Mouse (Mus musculus) stomach, embryonic 14.5 days (tissue): ENCODE results near the gene Creld1. TPM values are rescaled to one million over a fixed set of nuclear protein-coding genes. Genes with fewer than 3 reads are reported as not detected.
A peak's percentile ranks its signal among the peaks of the same experiment; 100 is the strongest.

Experiments
- ATAC-seq: fragments of 200-750 bp; cut with Nextera tagmentation; 2 replicates; pipeline ENCODE4 v1.8.0; 2017; ENCODE audit warnings: low read depth, moderate TSS enrichment; ENCODE audit not compliant: insufficient number of reproducible peaks, insufficient read depth, low FRiP score
- H3K27ac ChIP-seq: fragments of 300-500 bp; sonication (generic); 2 replicates; pipeline ENCODE4 v1.5.1; 2014; ENCODE audit warnings: mild to moderate bottlenecking, low read length, moderate library complexity, mixed read lengths
- H3K27me3 ChIP-seq: fragments of 300-500 bp; sonication (generic); 2 replicates; pipeline ENCODE4 v1.6.1; 2014; ENCODE audit warnings: low read length, control low read depth, mixed read lengths; ENCODE audit not compliant: control insufficient read depth, insufficient read depth
- H3K36me3 ChIP-seq: fragments of 300-500 bp; sonication (generic); 2 replicates; pipeline ENCODE4 v1.6.1; 2014; ENCODE audit warnings: mild to moderate bottlenecking, control low read depth, low read length, moderate library complexity, mixed read lengths; ENCODE audit not compliant: control insufficient read depth, insufficient read depth
- H3K4me1 ChIP-seq: fragments of 300-500 bp; sonication (generic); 2 replicates; pipeline ENCODE4 v1.6.1; 2014; ENCODE audit warnings: low read length, control low read depth, mixed read lengths; ENCODE audit not compliant: control insufficient read depth, insufficient read depth
- H3K4me2 ChIP-seq: fragments of 300-500 bp; sonication (generic); replicated peaks from 2 replicates; pipeline ENCODE4 v1.6.1; 2014; ENCODE audit warnings: low read depth, low read length, control low read depth
- H3K4me3 ChIP-seq: fragments of 300-500 bp; sonication (generic); 2 replicates; pipeline ENCODE4 v1.5.1; 2014; ENCODE audit warnings: low read depth, low read length, control low read depth
- H3K9ac ChIP-seq: fragments of 300-500 bp; sonication (generic); replicated peaks from 2 replicates; pipeline ENCODE4 v1.6.1; 2014; ENCODE audit warnings: low read depth, mild to moderate bottlenecking, control low read depth, low read length, moderate library complexity, mixed read lengths
- H3K9me3 ChIP-seq: fragments of 300-500 bp; sonication (generic); 2 replicates; pipeline ENCODE4 v1.6.1; 2016; ENCODE audit warnings: low read depth, low read length, control low read depth; ENCODE audit not compliant: control insufficient read depth
- WGBS: fragments of 180-500 bp; shearing (Covaris S2); extraction: QIAGEN DNeasy Blood & Tissue Kit; methylation state at CpG from one replicate; pipeline ENCODE4 v1.1.7; 2014; 5-methylcytosine and 5-hydroxymethylcytosine counted together
- microRNA-seq: library from miRNA; unstranded; fragments of <30 nt; microRNA quantifications from one replicate; pipeline ENCODE4, GENCODE M21; 2016
- polyA plus RNA-seq: library from polyadenylated mRNA; unstranded; fragments of >200 nt; fragmentation: Nextera tagmentation; extraction: Ambion mirVana; gene quantifications from 2 replicates; pipeline ENCODE4 v1.2.1, GENCODE M21; 2014

Gene Creld1
- polyA plus RNA-seq, 1 experiment from 2014 or later: 16.0 TPM

DNA sequence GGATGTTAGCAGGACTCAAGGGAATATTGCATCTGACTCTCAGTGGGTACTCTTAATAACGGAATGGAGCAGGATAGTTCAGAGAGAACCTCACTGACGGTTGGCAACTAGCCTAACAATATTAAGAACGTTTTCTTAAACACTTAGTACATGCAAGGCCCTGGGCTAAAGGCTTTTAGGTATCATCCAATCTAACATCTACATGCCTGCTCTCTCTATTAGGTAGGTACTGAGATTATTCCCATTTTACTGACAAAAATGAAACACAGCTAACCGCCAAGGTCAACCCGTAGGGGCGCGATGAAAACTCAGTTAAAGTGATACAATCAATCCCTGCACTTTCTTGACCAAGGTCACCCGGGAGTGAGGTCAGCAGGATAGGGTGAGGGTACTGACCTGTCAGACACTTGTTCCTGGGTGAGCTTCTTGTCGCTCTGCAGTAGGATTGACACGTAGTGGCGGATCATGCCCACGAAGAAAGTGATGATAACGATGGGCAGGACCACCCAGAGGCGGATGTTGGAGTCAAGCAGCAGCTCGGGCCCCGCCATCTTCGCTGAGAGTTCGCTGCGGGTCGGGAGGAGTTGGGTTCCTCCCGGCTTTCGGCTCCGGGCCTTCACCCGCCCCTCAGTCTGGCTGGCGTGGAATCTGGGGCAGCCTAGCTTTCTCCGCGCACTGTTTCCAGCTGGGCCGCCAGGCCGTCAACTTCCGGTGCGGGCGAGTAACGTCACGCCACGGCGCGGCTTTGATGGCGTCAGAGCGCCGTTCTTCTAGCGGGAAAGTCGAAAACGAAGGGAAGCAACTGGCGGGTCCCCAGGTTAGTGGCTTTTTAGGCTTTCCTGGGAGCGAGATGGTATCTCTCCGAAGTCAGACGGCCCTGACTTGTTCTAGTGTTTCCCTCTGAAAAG lies 48.1 kb downstream of the Creld1 start, which contains the start of the genes Emc3 and Fancd2:
Gene Emc3 (minus strand): TSS at position 721 of the 908 bp plus-strand sequence.
Gene Fancd2 (plus strand): TSS at position 751 of the 908 bp plus-strand sequence.
- peak; percentile 88 for ATAC-seq
- peak within 1 kb of the TSS; percentile 77 for H3K4me3 ChIP-seq
- no peaks in the 10 kb centered on the region for H3K9me3 ChIP-seq
- H3K27ac ChIP-seq: no peak within 1 kb of the TSS
- peak within 1 kb of the TSS; percentile 70 for H3K9ac ChIP-seq
- H3K36me3 ChIP-seq: peaks cover 4% of the 10 kb centered on the region; the same call in 1 of the 2 replicates
- 1% methylated on average over 47 of the region's 47 CpGs for WGBS
- H3K4me1 ChIP-seq: peaks cover 7% of the 10 kb centered on the region; the same call in 1 of the 2 replicates
- peak within 1 kb of the TSS; percentile 60 for H3K4me2 ChIP-seq
- no peaks in the 10 kb centered on the region for H3K27me3 ChIP-seq

DNA sequence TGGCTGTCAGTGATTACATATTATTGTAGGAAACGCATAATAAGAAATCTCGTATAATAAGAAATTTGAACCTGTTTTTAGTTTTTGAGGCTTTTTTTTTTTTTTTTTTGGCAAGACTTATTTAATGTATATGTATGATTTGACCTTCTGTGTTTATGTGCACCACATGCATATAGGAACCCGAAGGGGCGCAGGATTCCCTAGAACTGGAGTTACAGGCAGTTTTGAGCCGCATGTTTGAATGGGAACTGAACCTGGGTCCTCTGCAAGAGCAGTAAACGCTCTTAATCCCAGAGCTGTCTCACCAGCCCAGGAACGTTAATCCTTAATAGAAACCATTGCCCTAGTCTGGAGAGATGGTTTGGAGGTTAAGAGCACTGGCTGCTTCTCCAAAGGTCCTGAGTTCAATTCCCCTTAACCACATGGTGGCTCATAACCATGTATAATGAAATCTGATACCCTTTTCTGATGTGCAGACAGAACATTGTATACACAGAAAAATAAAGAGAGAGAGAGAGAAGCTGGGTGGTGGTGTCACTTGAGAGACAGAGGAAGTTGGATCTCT lies 48.8 kb downstream of the Creld1 start:
- Histone ChIP-seq H3K4me3 (peak overlapping the region; percentile 77), H3K9me3 (no peaks in the 10 kb centered on the region), H3K27ac (no peak overlapping the region), H3K4me2 (peak overlapping the region; percentile 60), H3K36me3 (peaks cover 10% of the 10 kb centered on the region), H3K9ac (peak overlapping the region; percentile 70), H3K4me1 (peaks cover 7% of the 10 kb centered on the region; the same call in 1 of the 2 replicates), H3K27me3 (no peaks in the 10 kb centered on the region)
- 9% methylated on average over 7 of the region's 7 CpGs for WGBS
- ATAC-seq: no peak

DNA sequence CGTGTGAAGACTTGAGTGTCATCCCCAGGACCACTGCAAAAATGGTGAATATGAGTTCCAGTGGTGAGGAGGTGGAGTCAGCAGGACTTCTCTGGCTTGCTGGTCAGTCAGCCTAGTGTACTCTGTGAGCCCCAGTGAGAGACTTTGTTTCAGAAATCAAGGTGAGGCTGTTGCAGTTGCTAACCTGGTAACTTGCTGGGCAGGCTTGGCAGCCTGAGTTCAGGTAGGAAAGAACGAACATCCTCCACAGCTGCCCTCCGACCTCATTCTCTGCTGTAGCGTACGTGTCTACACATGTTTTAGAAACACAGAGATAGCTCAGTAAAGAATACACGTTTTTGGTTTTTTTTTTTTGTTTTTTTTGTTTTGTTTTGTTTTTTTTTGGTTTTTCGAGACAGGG lies 51.8 kb downstream of the Creld1 start:
- peaks cover 7% of the 10 kb centered on the region; the same call in 1 of the 2 replicates for H3K4me1 ChIP-seq
- H3K36me3 ChIP-seq: peaks cover 6% of the 10 kb centered on the region
- WGBS: 78% methylated on average over 7 of the region's 7 CpGs
- no peak overlapping the region for H3K27ac ChIP-seq
- H3K4me3 ChIP-seq: no peak overlapping the region
- ATAC-seq: no peak
- no peaks in the 10 kb centered on the region for H3K27me3 ChIP-seq
- no peaks in the 10 kb centered on the region for H3K9me3 ChIP-seq
- no peak overlapping the region for H3K4me2 ChIP-seq
- no peak overlapping the region for H3K9ac ChIP-seq

DNA sequence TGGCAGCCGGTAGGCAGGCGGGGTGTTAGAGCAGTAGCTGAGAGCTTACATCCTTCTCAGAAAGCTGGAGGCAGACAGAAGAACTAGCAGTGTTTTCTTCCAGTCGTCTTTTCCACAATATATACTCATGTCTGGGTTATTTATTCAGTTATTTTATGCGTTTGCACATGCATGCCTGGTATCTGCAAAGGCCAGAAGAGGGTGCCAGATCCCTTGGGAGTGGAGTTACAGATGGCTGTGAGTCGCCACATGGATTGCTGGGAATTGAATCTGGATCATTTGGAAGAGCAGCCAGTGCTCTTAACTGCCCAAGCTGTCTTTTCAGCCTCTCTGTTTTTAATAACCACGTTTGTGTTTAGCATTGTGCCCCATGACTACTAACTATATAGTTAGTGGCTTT lies 58.5 kb downstream of the Creld1 start:
- Histone ChIP-seq H3K9me3 (no peaks in the 10 kb centered on the region), H3K4me2 (no peak overlapping the region), H3K4me3 (no peak overlapping the region), H3K27ac (no peak overlapping the region), H3K27me3 (no peaks in the 10 kb centered on the region), H3K4me1 (no peaks in the 10 kb centered on the region), H3K36me3 (peaks cover 3% of the 10 kb centered on the region), H3K9ac (no peak overlapping the region)
- 86% methylated on average over 6 of the region's 6 CpGs for WGBS
- no peak for ATAC-seq

Small RNA genes within 50 kb of the gene (microRNA-seq; reads per million reads assigned to microRNA genes)
- not detected for gene Gm23365

Other genes starting within 250 kb of the Creld1 start
- gene Mtmr14, start 245.5 kb upstream of the Creld1 start, polyA plus RNA-seq: 31.6 and 33.2 TPM in 2 replicates
- 0.20 TPM in 1 of 2 replicates, not detected in the other for gene Cpne9, start 201.0 kb upstream of the Creld1 start, polyA plus RNA-seq
- gene Brpf1, start 176.2 kb upstream of the Creld1 start, polyA plus RNA-seq: 20.1 and 21.1 TPM in 2 replicates
- 14.7 and 18.0 TPM in 2 replicates for gene Ogg1, start 156.3 kb upstream of the Creld1 start, polyA plus RNA-seq
- 102 and 107 TPM in 2 replicates for gene Camk1, start 139.3 kb upstream of the Creld1 start, polyA plus RNA-seq
- 52.6 and 54.8 TPM in 2 replicates for gene Tada3, start 105.4 kb upstream of the Creld1 start, polyA plus RNA-seq
- gene Arpc4, start 105.2 kb upstream of the Creld1 start, polyA plus RNA-seq: 222 and 230 TPM in 2 replicates
- 2.6 and 2.7 TPM in 2 replicates for gene Ttll3, start 94.0 kb upstream of the Creld1 start, polyA plus RNA-seq
- gene Rpusd3, start 64.0 kb upstream of the Creld1 start, polyA plus RNA-seq: 20.2 and 20.3 TPM in 2 replicates
- 0.46 TPM in 1 of 2 replicates, not detected in the other for gene Cidec, start 47.5 kb upstream of the Creld1 start, polyA plus RNA-seq
- gene Jagn1, start 40.7 kb upstream of the Creld1 start, polyA plus RNA-seq: 78.6 and 81.1 TPM in 2 replicates
- gene Il17re, start 24.8 kb upstream of the Creld1 start, polyA plus RNA-seq: 19.0 and 19.8 TPM in 2 replicates
- 10.6 and 12.9 TPM in 2 replicates for gene Il17rc, start 11.9 kb upstream of the Creld1 start, polyA plus RNA-seq
- gene Prrt3, start 18.6 kb downstream of the Creld1 start, polyA plus RNA-seq: 0.48 and 0.61 TPM in 2 replicates
- gene Emc3, start 48.4 kb downstream of the Creld1 start, polyA plus RNA-seq: 84.8 and 94.9 TPM in 2 replicates
- gene Fancd2, start 48.4 kb downstream of the Creld1 start, polyA plus RNA-seq: 12.3 and 13.8 TPM in 2 replicates
- 0.28 and 0.82 TPM in 2 replicates for gene Fancd2os, start 117.4 kb downstream of the Creld1 start, polyA plus RNA-seq
- gene Brk1, start 121.5 kb downstream of the Creld1 start, polyA plus RNA-seq: 244 and 245 TPM in 2 replicates
- gene Vhl, start 140.7 kb downstream of the Creld1 start, polyA plus RNA-seq: 43.5 and 50.5 TPM in 2 replicates
- 6.3 and 7.4 TPM in 2 replicates for gene Irak2, start 155.2 kb downstream of the Creld1 start, polyA plus RNA-seq
- gene Tatdn2, start 213.8 kb downstream of the Creld1 start, polyA plus RNA-seq: 1.1 and 1.4 TPM in 2 replicates
- gene Ghrl, start 236.6 kb downstream of the Creld1 start, polyA plus RNA-seq: 8.1 and 10.2 TPM in 2 replicates